Mouse (Mus musculus): ENCODE data around the gene Ces1a.

The Ces1a gene

DNA sequence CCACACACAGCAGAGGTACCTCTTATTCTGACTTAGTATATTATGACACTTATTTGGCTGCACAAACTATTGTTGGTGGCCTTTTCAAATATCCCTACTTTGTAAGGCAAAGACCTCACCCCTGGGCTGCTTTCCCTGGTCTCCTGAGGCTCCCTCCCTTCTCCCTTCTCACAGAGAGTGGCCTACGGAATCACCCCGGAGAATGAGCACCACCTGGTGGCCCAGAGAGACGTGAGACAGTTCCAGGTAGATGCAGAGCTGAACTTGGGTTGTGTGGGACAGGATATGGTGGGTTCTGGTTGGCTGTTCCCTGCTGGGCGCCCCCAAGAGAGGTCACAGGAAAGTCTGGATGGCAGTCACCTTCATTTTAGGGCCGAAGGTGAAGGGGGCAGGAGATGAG is 51.2 kb downstream of the Ces1a start:
- DNase-seq (ENCODE audit: low read depth, low spot score): peak; percentile 51

DNA sequence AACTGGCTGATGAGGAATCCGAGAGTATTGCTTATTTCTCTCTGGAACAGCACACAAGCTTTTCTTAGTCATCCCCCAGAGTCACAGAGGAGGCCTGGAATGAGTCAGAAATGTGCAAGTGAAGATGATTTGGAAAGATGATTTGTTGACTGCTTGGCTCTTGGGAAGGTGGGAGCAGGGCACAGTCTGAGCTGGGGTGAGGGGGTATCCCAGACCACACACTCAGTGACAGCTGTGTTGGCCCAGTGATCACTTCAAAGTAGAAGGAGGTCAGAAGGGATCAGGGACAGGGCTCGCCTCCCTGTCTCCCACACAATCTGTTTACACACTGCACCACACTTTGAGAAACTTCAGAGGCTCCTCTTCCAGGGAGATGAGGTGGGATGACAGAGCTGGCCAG is 63.6 kb downstream of the Ces1a start:
- no peak for DNase-seq (ENCODE audit: low read depth, low spot score)

DNA sequence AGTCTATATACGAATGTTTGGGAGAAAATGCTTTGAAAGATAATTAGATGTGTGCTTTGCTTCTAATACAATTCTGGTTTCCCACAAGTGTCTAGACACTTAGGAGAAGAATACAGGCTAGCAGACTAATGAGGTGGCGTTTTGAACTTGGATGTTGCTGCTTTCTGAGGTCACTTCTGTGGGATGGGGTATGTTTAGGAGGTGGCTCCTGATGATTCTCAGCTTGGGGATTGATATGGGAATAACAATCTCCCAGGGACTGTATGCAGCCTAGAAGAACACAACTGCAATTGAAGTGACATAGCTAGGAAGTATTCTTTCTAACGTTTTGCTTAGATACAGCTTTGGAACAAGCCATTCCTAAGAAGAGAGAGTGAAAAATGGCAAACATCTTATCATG is 65.5 kb downstream of the Ces1a start:
- no peak for DNase-seq (ENCODE audit: low read depth, low spot score)

DNA sequence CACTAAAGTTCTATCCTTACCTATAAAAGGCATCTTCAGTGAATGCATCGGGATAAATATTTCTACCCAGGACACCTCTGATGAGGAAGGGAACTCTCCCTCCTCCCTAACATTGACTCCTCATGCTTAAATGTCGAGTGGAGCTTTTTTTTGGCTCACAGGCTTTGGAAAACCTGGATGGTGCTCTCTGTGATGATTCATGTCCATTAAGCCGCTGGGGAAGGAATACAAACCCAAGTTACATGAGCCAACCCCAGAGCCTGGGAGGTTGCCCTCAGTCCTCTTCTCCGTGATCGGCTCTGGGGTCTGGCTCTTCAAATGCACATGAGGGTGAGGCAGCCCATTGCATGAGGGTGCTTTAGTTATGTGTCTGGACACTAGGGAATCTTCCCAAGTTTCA is 71.3 kb downstream of the Ces1a start:
- DNase-seq (ENCODE audit: low read depth, low spot score): no peak

DNA sequence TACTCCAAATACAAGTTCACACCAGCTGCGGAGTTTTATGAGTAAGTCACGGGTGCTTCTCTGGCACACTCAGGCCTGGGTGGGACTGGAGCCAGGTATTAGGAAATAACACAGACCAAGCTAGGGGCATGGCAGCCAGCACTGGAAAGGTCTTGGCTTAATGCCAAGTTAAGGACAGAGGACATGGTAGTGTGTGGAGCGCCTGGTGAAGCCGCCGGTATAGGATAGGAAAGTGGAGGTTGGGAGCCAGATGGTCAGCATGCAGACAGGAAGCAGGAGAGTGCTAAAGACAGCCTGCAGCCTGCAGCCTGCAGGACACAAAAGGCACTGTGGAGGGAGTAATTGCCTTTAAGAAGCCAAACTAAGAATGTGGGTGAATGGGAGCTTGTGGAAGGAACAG is 75.0 kb downstream of the Ces1a start:
- no peak for DNase-seq (ENCODE audit: low read depth, low spot score)

Data from ES-CJ7 (cell line).